Mouse (Mus musculus) testis, adult 2 months (tissue): ENCODE measurements around the gene Pigu.

Experiments
- CTCF ChIP-seq: fragments of 200-500 bp; IDR thresholded peaks from 2 replicates; pipeline ENCODE4 v1.5.1; 2012; ENCODE audit warnings: low read depth, mild to moderate bottlenecking, inconsistent platforms, low read length, moderate library complexity; ENCODE audit not compliant: control insufficient read depth, insufficient read depth, insufficient replicate concordance
- POLR2A ChIP-seq: fragments of 200-500 bp; IDR thresholded peaks from 2 replicates; pipeline ENCODE4 v1.6.1; 2012; ENCODE audit warnings: low read depth, mild to moderate bottlenecking, inconsistent platforms, low read length, moderate library complexity; ENCODE audit not compliant: control insufficient read depth

GRCm38 (mm10) chr2:155313671-155314070, 43.6 kb downstream of the Pigu start:
- no peak for TF ChIP-seq POLR2A
- no peak for TF ChIP-seq CTCF
